Mouse (Mus musculus): Measurements from ENCODE around the gene Dock9. TPM values are rescaled to one million over a fixed set of nuclear protein-coding genes. Genes with fewer than 3 reads are reported as not detected.

Dock9 gene
- 8.0 and 8.6 TPM in 2 replicates for polyA plus RNA-seq (2015; fragmentation: Nextera tagmentation; extraction: Ambion mirVana)

GRCm38 (mm10) chr14:121797457-121798410 lies at the start of gene Dock9:
TSS of gene Dock9 (minus strand) at chr14:121797837.

GRCm38 (mm10) chr14:121504781-121505484 lies 292.7 kb downstream of the Dock9 start, which contains the start of gene Slc15a1:
TSS of gene Slc15a1 (minus strand) at chr14:121505252.

Other genes starting within 250 kb of the Dock9 start
- 34.9 and 36.4 TPM in 2 replicates for gene Ubac2, start 80.8 kb upstream of the Dock9 start, polyA plus RNA-seq (2015; fragmentation: Nextera tagmentation; extraction: Ambion mirVana)
- gene Gpr18, start 117.9 kb upstream of the Dock9 start, polyA plus RNA-seq (2015; fragmentation: Nextera tagmentation; extraction: Ambion mirVana) = 0.08 TPM in 1 of 2 replicates, not detected in the other
- 1.9 and 2.1 TPM in 2 replicates for gene Gpr183, start 167.4 kb upstream of the Dock9 start, polyA plus RNA-seq (2015; fragmentation: Nextera tagmentation; extraction: Ambion mirVana)
- not detected in 2 replicates for gene Timm8a2, start 236.8 kb upstream of the Dock9 start, polyA plus RNA-seq (2015; fragmentation: Nextera tagmentation; extraction: Ambion mirVana)